Mouse (Mus musculus): ENCODE results near the gene Riok2.

Gene Riok2

GRCm38 (mm10) chr17:17405606-17406005, 31.5 kb downstream of the Riok2 start:
- DNase-seq (ENCODE audit: low read depth, low spot score) = no peak

GRCm38 (mm10) chr17:17408137-17408536, 34.0 kb downstream of the Riok2 start:
- DNase-seq (ENCODE audit: low read depth, low spot score) = no peak

- DNase-seq (ENCODE audit: low read depth, low spot score) = no peak
Observed at GRCm38 (mm10) chr17:17408720-17409478, 34.8 kb downstream of the Riok2 start.

- no peak for DNase-seq (ENCODE audit: low read depth, low spot score)
Observed at GRCm38 (mm10) chr17:17409601-17410000, 35.5 kb downstream of the Riok2 start.

GRCm38 (mm10) chr17:17411443-17411842, 37.3 kb downstream of the Riok2 start:
- no peak for DNase-seq (ENCODE audit: low read depth, low spot score)

- DNase-seq (ENCODE audit: low read depth, low spot score) = no peak
Observed at GRCm38 (mm10) chr17:17412176-17412575, 38.1 kb downstream of the Riok2 start.

- DNase-seq (ENCODE audit: low read depth, low spot score) = no peak
Observed at GRCm38 (mm10) chr17:17414206-17414605, 40.1 kb downstream of the Riok2 start.

- DNase-seq (ENCODE audit: low read depth, low spot score) = no peak
Observed at GRCm38 (mm10) chr17:17424609-17425307, 50.6 kb downstream of the Riok2 start.

- no peak for DNase-seq (ENCODE audit: low read depth, low spot score)
Observed at GRCm38 (mm10) chr17:17425308-17425813, 51.3 kb downstream of the Riok2 start.

GRCm38 (mm10) chr17:17425906-17426305, 51.8 kb downstream of the Riok2 start:
- no peak for DNase-seq (ENCODE audit: low read depth, low spot score)

GRCm38 (mm10) chr17:17428888-17429287, 54.8 kb downstream of the Riok2 start:
- DNase-seq (ENCODE audit: low read depth, low spot score) = no peak

- DNase-seq (ENCODE audit: low read depth, low spot score) = no peak
Observed at GRCm38 (mm10) chr17:17433679-17434078, 59.6 kb downstream of the Riok2 start.

- DNase-seq (ENCODE audit: low read depth, low spot score) = no peak
Observed at GRCm38 (mm10) chr17:17438576-17439191, 64.6 kb downstream of the Riok2 start.

GRCm38 (mm10) chr17:17441876-17442498, 67.9 kb downstream of the Riok2 start:
- no peak for DNase-seq (ENCODE audit: low read depth, low spot score)

- DNase-seq (ENCODE audit: low read depth, low spot score) = no peak
Observed at GRCm38 (mm10) chr17:17444297-17444886, 70.3 kb downstream of the Riok2 start.
